Mouse (Mus musculus): ENCODE measurements around the gene Adamts16.
"Not testable (repeated sequence)": the region's sequence is repeated elsewhere in the genome, so short reads cannot be mapped to it uniquely, and the experiment has no call there.

Gene Adamts16

GRCm38 (mm10) chr13:70841421-70841904, at the start of gene Adamts16:
TSS of gene Adamts16 (minus strand) at chr13:70841811.
- in situ Hi-C loops (cut with MboI, MseI) = no loop called here

- in situ Hi-C loops (cut with MboI, MseI) = no loop called here
Measured at GRCm38 (mm10) chr13:70887136-70887535, 45.5 kb upstream of the Adamts16 start.

- in situ Hi-C loops (cut with MboI, MseI) = no loop called here
Measured at GRCm38 (mm10) chr13:70885006-70885405, 43.4 kb upstream of the Adamts16 start.

- in situ Hi-C loops (cut with MboI, MseI) = no loop called here
Measured at GRCm38 (mm10) chr13:70883891-70884890, 42.6 kb upstream of the Adamts16 start.

- in situ Hi-C loops (cut with MboI, MseI) = not testable (repeated sequence)
Measured at GRCm38 (mm10) chr13:70879971-70880370, 38.4 kb upstream of the Adamts16 start.

DNA sequence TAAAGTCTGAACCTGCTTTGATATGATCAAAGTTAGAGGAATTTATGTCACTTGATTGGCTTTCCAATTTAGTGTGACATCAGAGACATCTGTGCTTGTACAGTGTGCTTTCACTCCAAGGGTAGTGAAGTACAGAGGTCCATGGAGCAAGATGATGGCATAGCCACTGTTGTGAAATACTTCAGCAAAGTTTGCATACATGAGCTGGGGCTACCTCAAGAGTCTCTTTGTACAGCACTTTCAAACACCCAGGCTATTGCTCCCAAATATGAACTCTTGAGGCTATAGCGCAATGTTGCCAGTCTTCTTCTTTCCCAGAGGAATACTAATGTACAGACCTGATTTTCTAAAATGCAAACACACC, 35.9 kb upstream of the Adamts16 start:
- in situ Hi-C loops (cut with MboI, MseI) = no loop called here

DNA sequence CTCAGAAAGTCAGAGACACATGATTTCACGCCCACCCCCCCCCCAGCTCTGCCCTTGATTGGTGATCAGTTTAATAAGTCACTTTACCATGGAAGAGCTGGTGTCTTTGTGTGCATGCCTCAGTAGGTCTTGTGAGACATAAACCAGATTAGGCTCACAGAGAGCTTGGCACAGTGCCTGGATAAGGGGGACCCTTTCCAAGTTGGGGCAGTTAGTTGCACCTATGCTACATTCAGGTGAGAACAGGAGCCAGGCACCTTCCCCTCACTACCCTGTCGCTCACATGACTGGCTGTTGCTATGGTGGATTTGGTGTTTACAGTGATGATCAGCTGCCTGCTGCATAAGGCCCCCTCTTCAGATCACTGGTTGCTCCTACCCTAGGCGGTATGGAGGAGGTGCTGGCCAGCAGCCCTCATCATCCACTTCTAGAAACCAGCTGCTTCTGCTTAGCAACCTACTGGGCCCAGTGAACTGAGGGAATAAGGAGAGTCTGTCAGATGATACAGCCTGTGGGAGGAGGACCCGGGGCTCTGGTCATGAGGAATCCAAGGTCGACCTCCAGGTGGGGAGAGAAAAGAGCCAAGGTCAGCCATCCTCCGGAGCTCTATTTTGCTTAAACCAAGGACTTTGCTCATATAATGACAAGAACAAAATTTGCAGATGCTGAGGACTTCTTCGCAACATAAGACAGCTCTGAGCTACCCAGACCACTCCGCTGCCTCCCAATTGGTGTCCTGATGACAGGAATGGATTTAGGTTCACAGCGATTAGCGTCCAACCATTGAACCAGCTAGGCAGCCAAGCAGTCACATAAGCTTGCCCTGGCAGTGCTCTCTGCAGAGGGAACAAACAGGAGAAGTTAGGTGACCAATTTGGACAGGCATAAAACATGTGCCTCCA, 35.3 kb upstream of the Adamts16 start:
- in situ Hi-C loops (cut with MboI, MseI) = no loop called here

DNA sequence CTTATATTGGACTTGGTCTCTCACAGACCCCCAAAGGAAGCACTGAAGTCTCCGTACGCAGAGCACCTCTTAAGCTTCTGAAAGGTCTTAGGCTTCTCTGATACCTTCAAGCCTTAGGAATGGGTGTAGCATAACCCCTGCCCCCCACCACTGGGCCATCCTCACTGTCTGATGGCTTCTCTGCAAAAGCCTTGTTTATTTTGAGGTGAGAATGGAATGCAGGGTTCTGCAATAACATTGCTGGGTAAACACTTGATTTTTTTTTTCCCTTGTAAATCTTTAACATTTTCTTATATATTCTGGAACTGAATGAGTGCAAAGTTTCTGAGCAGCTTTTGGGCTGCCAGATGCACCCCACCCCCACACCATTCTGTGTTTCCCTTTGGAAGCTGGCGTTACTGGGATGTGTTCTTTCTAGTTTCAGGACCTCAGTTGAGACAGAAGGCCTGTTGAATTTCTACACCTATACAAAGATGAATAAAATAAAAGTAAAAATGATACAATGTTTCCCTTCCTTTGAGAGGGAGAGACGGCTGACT, 33.9 kb upstream of the Adamts16 start:
- in situ Hi-C loops (cut with MboI, MseI) = no loop called here

DNA sequence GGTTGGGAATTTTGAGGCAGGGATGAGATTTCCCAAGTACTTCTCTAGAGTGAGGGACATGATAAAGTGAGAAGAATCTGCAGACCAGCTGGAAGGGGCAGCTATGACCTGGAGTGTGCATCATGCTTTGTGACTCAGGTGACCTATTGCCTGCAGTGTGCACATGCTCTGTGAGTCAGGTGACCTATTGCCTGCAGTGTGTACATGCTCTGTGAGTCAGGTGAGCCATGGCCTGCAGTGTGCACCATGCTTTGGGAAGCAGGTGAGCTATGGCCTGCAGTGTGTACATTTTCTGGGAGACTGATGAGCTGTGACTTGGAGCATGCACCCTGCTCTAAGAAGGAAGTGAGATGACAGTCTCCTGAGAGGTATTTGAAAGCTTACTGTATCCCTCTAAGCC, 33.1 kb upstream of the Adamts16 start:
- in situ Hi-C loops (cut with MboI, MseI) = no loop called here

GRCm38 (mm10) chr13:70873851-70874250, 32.2 kb upstream of the Adamts16 start:
- in situ Hi-C loops (cut with MboI, MseI) = not testable (repeated sequence)

DNA sequence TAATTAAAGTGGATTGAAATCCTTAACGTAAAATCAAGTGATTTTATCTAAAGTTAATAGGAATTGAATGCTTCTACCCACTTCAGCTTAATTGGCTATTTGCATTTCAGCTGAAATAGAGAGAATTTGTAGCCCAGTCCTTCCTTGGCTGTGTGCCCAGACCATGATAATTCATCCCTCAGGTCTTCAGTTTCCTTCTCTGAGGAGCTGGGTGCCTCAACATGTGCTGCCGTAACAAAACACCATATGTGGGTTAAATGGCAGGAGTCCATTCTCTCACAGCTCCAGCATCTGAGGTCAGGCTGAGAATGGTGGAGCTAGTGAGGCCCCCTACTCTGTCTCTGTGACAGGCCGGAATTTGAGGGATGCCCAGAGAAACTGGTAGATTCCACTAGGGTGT, 29.4 kb upstream of the Adamts16 start:
- in situ Hi-C loops (cut with MboI, MseI) = no loop called here

DNA sequence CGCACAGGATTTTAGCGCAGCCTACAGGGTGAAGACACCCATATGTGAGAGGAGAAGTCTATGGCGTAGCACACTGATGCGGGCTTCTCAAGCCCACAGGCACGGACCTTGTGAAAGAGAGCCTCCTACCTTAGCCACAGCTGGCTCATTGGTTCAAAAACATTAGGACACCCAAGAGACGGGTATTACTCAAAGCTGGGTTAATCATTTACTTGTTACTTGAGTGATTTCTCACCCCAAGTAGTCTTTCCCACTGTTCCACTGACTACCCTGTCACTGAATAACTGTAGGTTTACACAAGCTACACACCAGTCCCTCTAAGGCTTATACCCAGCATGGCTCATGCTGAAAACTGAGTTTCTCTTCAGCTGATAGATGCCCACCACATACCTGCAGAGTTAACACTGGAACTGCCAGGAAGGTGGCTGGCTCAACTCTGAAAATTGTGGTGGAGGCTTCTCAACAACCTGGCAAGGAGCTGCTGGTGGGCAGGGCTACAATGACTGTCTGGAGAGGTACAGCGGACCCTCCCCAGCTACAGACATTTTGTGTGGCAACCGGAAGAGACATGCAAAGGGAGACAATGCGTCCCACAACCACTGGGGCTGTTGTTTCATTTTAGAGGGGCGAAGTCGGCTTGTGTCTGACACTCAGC, 25.5 kb upstream of the Adamts16 start:
- in situ Hi-C loops (cut with MboI, MseI) = no loop called here

DNA sequence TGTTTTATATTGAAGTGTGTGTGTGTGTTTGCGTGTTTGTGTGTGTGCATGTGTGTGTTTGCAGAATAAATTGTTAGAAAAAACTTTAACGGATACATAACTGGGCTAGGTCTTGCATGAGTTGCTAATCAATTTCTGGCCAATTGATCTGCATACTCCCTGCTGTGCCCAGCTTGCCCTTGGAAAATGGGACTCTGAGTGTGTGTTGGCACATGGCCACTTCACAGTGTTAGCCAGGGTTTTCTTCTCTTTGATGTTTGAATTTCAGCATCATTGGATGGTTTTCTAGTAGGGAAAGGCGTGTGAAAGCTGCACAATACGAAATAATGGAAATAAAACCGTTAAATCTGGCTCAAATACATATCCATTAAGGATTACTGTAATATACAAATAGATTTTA, 24.3 kb upstream of the Adamts16 start:
- in situ Hi-C loops (cut with MboI, MseI) = no loop called here

- in situ Hi-C loops (cut with MboI, MseI) = no loop called here
Measured at GRCm38 (mm10) chr13:70862162-70862908, 20.7 kb upstream of the Adamts16 start.

GRCm38 (mm10) chr13:70853601-70854000, 12.0 kb upstream of the Adamts16 start:
- in situ Hi-C loops (cut with MboI, MseI) = no loop called here

- in situ Hi-C loops (cut with MboI, MseI) = no loop called here
Measured at GRCm38 (mm10) chr13:70846933-70847332, 5.3 kb upstream of the Adamts16 start.

- in situ Hi-C loops (cut with MboI, MseI) = no loop called here
Measured at GRCm38 (mm10) chr13:70845526-70845925, 3.9 kb upstream of the Adamts16 start.

GRCm38 (mm10) chr13:70842126-70842525, 515 bp upstream of the Adamts16 start:
- in situ Hi-C loops (cut with MboI, MseI) = no loop called here

- in situ Hi-C loops (cut with MboI, MseI) = no loop called here
Measured at GRCm38 (mm10) chr13:70840161-70840560, 1.4 kb downstream of the Adamts16 start.

DNA sequence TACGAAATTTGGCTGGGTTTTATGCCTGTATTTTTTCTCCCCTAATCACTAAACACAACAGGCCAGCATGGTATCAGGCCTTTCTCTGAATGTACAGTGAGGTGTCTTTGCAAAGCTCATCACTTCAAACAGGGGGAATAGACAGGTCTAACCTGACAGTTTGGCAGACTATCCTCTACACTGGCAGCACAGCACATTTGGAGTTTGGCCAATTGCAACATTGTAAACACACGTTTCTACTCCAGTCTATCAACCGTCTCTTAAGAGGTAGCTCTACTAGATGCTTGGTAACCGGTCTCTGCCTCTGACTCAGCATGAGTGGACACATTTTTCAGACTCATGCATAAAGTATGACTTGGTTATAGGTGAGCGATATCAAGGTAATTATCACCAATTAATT, 4.0 kb downstream of the Adamts16 start:
- in situ Hi-C loops (cut with MboI, MseI) = loop anchor here (5.0 to 10.0 kb wide), 2 partner anchors 195 to 1273 kb away; no protein-coding TSS in a partner anchor
